Mouse (Mus musculus) gastrocnemius, postnatal 36 days (tissue): ENCODE data around the gene Robo2. TPM values are rescaled to one million over a fixed set of nuclear protein-coding genes. Genes with fewer than 3 reads are reported as not detected.

Source experiments
- DNase-seq, 2 experiments: peaks; one replicate each; pipeline ENCODE4 v3.0.0; 2022
- intact Hi-C: fragments of 180-260 bp; cut with DNase I; formaldehyde crosslinking; loops from one replicate; pipeline ENCODE4 v1.15.1; 2025
- total RNA-seq, 2 experiments: library from RNA; stranded (reverse); gene quantifications; 2 replicates each; pipeline ENCODE4 v1.2.3; 2021

Gene Robo2
- total RNA-seq, 2 experiments from 2014 or later: 0.35 to 0.43 TPM

DNA sequence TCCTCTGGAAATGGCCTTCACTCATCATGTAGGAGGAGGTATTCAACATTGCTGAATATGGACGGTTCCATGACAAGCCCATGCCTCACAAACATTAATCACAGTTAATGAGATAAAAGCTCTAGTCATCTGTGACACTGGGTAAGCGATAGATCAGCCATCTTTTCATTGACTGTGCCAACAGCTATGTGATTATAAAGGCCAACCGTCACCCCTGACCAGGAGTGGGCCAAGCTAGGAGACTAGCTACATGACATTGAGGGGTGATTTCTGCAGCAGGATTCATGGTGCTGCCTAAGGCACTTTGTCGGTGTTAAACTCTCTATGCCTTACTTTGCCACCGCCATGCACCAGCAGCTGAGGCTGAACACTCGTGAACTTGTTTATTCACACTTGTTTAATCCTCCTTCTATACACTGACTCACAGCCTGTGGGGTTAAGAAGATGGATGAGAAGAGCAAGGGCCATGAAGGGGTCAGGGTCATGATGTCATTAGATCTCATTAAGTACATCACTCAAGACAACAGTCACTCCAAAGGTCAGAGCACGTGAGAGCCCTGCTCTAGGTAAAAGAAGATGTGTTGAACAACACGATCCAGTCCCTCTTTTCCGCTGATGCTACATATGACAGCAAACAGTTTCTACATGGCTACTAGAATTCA is 72.5 kb downstream of the Robo2 start:
- no peak for DNase-seq
- intact Hi-C loops: no loop called here

DNA sequence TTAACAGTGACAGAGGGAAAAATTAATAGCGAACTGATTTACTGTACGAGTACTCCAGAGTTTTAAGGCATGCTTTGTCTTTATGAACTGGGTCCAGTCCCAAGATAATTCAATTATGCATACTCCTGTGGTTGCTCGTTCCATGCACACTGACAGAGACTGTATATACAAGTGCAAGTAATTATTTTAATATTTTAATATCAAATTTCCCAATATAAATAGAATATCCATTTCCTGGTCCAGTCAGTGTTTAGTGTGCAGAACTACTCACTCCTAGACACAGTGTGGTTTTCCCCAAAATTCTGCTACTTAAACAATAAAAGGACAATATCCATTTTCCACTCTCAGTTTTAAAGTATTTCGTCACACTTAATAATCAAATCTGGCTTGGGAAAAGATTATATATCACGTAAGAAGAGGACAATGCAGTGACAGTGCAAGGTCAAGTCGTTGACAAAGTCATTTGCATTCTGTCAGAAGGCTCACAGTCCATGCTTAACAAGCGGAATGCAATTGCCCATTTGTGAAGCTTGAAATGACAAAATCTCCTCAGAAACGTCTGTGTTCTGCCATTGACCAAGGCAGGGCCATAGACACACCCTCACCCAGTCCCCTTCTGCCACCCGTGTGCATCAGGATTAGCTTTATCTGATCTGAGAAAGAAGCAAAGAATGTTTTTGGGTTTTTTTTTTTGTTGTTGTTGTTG is 89.8 kb downstream of the Robo2 start:
- DNase-seq: no peak
- intact Hi-C loops: no loop called here

GRCm38 (mm10) chr16:74316150-74316549 is 95.5 kb downstream of the Robo2 start:
- no peak for DNase-seq
- intact Hi-C loops: no loop called here

- intact Hi-C loops: no loop called here
- DNase-seq: no peak
These were observed 98.4 kb downstream of the Robo2 start for GRCm38 (mm10) chr16:74313222-74313621.

GRCm38 (mm10) chr16:74307543-74307887 is 104.1 kb downstream of the Robo2 start:
- intact Hi-C loops: no loop called here
- no peak for DNase-seq

GRCm38 (mm10) chr16:74306876-74307542 is 104.6 kb downstream of the Robo2 start:
- no peak for DNase-seq
- intact Hi-C loops: no loop called here

DNA sequence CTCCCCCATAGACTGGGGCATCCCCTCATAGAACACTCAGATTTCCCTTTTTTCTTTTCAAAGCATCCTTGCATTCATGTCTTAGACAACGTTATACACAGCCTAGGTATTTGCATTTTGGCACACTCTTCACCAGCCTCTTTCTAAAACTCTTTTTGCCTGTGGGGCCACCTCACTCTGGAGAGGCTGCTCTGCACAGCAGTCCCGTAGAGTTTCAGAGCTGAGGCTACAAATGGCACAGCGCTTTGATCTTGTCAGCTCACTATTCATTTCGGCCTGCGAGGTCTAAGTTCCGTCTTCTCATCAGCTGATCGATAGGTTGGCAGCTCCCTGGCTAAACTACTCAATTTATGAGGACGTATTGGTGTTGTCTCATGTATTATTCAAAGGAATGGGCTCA is 123.7 kb downstream of the Robo2 start:
- DNase-seq: no peak
- intact Hi-C loops: no loop called here

GRCm38 (mm10) chr16:74282549-74282948 is 129.1 kb downstream of the Robo2 start:
- intact Hi-C loops: no loop called here
- no peak for DNase-seq

DNA sequence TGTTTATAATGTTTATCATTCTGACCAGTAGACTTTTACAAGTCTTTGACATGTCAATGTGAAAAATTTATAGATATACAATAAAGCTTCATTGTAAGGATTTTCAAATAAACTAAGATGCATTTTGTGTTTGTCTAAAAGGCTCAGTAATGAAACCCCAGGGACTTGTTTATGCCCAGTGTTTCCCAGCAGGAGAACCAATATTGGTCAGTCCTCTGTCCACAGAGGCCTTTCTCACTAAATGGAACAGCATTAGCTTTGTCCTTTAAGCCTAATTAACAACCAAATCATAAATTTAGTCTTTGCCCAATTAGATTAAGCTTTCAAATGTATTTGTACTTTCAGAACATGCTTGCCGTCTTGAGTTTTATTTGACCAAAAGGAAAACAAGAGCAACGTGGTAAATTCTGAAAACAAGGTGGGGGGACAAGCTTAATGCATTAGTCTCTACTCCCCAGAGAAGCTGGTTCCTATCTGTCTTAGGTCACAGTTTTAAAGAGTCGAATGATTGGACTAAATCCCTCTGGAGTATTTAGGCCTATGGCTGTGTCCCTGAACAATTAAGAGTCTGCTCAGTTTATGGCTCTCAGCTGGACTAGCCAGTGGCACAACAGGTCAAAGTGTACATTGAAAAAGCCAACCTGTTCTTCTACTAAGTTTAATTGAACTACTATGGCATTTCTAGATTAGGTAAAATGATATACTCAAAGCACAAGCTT is 134.6 kb downstream of the Robo2 start:
- intact Hi-C loops: no loop called here
- no peak for DNase-seq

DNA sequence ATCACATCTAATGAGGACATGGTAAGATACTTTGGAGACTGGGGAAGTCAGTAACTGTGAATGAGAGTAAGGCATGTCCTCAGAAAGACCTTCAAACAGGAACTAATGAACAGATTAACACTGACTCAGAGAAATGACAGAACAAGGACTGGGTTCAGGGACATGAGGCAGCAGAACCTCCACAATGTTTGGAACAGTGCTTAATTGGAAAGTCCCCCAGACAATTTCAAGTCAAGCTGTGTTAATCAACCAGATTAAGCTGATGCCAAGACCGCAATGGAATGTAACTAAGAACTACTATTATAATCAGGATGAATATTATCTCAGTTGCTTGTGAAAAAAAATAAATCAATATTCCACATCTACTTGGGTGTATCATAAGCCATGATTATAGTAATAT is 137.0 kb downstream of the Robo2 start:
- no peak for DNase-seq
- intact Hi-C loops: no loop called here

DNA sequence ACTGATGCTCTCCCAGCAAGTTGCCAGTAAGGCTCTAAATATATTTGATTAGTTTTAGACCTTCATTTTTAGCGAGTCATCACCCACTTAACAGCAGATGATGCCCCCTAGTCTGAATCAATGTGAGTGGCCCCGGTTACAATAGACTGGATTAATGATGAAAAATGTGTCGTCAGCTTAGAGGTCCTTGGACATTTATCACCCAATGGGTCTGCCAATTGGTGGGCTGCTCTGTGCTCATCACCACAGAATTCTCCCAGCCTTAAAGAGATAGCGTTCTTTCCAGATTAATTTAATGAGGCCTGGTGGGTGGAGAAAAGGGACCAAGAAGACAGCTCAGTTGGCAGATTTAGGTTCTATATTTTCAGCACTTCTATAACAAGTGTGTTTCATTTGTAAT is 138.6 kb downstream of the Robo2 start:
- intact Hi-C loops: no loop called here
- no peak for DNase-seq

- intact Hi-C loops: no loop called here
- no peak for DNase-seq
These were observed 153.4 kb downstream of the Robo2 start for GRCm38 (mm10) chr16:74258241-74258640.

DNA sequence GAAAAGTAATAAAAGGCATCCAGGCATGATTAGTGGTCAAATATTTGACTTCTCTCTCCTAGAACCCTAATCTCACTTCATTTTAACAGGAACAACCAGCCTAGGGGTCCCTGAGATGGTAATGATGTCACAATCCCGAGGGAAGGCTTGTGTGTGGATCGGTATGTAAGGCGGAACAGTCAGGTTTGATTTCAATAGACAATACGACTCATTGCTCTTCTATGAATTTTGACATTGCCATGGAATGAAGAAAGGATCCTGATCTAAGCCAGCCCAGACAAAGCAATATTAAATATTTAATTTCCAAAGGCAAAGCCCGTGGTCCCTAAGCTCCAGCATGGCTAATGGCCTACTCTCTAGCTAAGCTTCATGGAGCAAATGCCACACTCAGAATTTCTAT is 167.2 kb downstream of the Robo2 start:
- intact Hi-C loops: no loop called here
- DNase-seq: no peak

- DNase-seq: no peak
- intact Hi-C loops: no loop called here
These were observed 170.1 kb downstream of the Robo2 start for GRCm38 (mm10) chr16:74241534-74241933.

GRCm38 (mm10) chr16:74237411-74237930 is 174.2 kb downstream of the Robo2 start:
- intact Hi-C loops: no loop called here
- DNase-seq: no peak

DNA sequence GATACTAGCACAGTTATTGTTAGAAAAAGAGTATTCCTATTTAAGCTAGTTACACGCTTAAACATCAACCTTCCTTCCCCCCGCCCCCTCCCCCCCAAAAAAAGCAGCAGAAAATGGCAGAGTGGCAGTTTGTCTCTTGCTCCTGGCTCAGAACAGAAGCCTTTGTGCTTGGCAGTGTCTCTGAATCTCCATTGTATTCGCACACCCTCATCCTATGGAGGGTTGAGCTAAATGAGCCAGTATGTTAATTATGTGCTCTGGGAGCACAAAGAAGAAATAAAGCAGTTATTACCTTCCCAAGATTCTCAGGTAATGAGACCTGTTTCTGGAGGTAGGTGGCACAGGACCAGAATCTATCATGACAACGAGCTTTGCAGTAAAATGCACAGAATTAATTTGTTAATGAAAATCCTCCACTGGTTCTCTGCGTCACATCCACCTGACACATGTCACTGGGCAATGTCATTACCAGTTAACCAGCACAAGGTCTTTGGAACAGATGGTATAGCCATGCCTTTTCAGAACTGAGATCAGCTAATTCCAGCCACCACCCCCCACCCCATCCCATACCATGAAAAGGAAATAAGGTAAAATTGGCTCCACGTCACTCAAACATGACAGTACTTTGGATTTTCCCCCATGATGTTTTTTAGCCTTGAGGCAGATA is 177.1 kb downstream of the Robo2 start:
- intact Hi-C loops: no loop called here
- DNase-seq: no peak

GRCm38 (mm10) chr16:74233596-74233995 is 178.0 kb downstream of the Robo2 start:
- intact Hi-C loops: no loop called here
- no peak for DNase-seq

DNA sequence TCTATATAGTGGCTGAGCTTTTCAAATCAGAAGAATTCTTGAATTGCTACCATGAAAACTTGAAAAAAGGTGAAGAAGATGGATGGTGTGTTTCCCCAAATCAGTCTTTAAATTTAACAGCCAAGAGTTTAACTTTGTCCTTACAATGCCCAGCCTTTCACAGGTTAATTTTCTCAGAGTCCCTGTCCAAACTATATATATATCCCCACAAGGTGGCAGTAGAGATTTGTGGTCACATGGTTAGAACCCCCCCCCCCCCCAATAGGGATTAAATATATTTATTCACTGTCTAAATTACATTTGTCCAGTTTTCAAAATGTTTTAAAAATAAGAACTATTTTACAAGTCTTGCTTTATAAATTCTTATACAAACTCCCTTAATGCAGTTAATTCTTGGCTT is 184.3 kb downstream of the Robo2 start:
- intact Hi-C loops: no loop called here
- no peak for DNase-seq

- DNase-seq: no peak
- intact Hi-C loops: no loop called here
These were observed 186.0 kb downstream of the Robo2 start for GRCm38 (mm10) chr16:74225423-74226272.

DNA sequence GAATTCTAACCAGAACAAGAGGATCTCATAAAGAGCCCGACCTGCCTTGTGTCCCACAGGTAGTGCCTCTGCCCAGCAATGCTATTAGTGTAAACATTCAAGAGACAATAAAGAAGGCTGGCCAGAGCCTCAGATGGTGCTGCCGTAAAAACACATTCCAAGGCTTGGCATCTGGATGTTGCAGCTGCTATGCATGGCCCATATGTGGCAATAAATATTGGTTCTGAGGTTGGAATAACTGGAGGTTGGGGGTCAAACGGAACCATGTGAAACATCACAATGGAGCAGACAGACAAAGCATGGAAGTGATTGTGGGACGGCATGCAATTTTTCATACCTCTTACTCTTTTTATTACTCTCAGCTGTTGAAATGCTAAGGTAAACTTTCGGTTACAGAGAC is 189.1 kb downstream of the Robo2 start:
- DNase-seq: no peak
- intact Hi-C loops: no loop called here
